Mouse (Mus musculus) small intestine, adult 2 months (tissue): ENCODE data around the gene Numb.

ENCODE experiments used
- CTCF ChIP-seq: fragments of 200-500 bp; IDR thresholded peaks from 2 replicates; pipeline ENCODE4 v1.5.1; 2012; ENCODE audit warnings: low read depth, mild to moderate bottlenecking, control low read depth, inconsistent platforms, low read length, moderate library complexity, mixed read lengths; ENCODE audit not compliant: insufficient replicate concordance, insufficient read length; ENCODE audit errors: extremely low read depth
- POLR2A ChIP-seq: fragments of 200-500 bp; IDR thresholded peaks from 2 replicates; pipeline ENCODE4 v1.6.1; 2012; ENCODE audit warnings: low read depth, mild to moderate bottlenecking, control low read depth, inconsistent platforms, low read length, moderate library complexity

DNA sequence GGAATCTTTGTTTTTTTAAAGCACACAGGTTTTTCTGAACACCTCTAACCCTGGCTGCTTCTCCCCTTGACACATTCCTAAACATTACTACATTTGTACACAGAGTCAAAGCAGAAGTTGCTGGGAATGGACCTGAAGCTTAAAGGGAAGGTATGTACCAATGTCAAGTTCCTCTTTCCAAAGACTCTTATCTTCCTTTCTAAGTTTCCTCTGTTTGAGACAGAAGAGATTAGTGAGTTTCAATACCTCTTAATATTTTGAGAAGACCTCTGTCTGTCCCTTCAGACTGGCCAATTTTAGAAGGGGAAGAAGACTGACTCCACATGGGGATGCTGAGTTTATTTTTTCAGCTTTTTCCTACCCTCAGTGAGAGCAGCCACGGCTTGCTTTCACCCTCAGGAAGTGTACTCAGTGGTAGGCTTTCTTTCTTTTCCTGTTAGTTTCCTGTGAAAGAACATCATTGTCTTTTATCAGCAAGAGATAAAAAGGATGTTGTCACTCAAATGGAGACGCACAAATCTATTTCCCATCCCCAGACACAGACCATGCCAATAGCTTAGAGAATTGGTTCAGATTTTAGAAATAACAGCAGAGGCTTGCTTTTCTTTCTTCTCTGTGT lies 7.6 kb upstream of the Numb start:
- no peak for TF ChIP-seq POLR2A
- TF ChIP-seq CTCF, result no peak
